Mouse (Mus musculus) right cerebral cortex, postnatal 25 days (tissue): Measurements from ENCODE around the gene Adh1.

Source experiments
- DNase-seq: peaks from one replicate; pipeline ENCODE4 v3.0.0; 2022

The Adh1 gene

DNA sequence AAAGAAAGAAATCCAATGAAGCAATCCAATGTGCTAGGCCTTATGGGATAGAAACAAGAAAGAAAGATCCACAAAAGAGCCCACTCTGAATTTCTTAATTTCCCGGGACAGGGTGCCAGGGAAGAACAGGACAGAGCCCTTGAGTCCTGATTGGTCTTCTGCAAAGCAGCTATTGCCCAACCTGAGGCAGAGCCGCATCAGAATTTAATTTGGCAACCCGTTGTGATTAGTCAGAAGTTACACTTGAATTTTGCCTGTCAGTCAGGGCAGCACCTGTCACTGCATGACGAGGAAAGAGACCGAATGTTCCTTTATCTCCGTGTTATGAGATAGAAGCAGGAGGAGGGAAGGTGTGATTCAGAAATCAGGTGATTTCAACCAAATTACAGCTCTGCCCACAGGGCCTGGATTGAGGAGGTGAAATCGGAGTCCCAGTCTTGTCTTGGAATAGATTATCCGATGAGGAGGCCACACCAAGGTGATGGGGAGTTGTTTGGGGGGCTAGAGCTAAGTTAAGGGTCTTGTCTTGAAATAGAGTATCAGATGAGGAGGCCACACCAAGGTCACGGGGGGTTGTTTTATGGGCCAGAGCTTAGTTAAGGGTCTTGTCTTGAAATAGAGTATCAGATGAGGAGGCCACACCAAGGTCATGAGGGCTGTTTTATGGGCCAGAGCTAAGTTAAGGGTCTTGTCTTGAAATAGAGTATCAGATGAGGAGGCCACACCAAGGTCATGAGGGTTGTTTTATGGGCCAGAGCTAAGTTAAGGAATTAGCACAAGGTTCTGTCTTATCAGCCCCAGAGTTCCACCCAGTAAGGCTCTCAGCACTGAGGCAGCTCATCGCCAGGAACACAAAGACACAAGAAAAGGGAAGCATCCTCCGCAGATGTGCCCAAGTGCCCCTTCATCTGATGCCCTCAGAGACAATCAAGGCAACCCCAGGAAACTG is at the start of gene Adh1:
TSS of gene Adh1 (plus strand) at position 271 of the 949 bp plus-strand sequence.
- no peak for DNase-seq

GRCm38 (mm10) chr3:138212431-138212951 is 48.3 kb upstream of the Adh1 start:
- DNase-seq: no peak

GRCm38 (mm10) chr3:138215395-138215989 is 45.3 kb upstream of the Adh1 start:
- no peak for DNase-seq

GRCm38 (mm10) chr3:138216091-138216490 is 44.7 kb upstream of the Adh1 start:
- DNase-seq: no peak

GRCm38 (mm10) chr3:138217631-138218264 is 43.0 kb upstream of the Adh1 start, which contains the start of gene Adh7:
Gene Adh7, plus strand, starts transcription at chr3:138217760.
- no peak for DNase-seq

DNA sequence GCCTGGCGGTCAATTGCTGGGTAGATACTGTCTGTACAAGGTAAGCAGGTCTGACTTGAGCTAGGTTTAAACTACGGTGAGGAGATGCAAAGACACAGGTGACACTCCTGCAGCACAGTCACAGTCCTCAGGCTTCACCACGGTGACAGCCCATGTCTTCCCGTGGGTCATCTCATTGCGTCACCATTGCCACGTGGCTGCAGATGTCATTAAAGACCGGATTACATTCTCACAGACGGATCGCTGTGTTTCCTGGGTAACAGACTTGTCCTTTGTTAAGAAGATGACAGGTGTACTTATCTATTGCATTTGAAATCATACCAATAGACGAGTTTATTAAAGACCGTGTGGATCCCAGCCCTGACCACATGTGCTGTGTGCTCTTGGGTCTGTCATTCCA is 39.7 kb upstream of the Adh1 start:
- DNase-seq: no peak

DNA sequence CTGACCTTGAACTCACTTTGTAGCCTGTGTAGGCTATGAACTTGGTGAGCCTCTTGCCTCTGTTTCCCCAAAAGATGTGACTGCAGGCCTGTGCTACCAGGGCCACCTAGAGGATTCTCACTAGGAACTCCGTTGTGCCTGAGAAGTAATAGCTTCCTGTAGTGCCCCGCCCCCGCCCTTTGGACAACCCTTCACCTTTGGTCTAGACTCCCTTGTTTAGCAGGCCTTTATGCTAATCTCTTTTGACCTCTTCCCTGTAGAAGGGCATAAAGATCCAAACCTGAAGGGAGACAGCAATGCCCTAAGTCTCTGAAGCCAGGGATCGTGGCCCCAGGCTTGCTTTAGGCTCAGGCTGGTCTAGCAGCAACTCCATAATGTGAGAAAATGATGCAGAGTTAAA is 38.3 kb upstream of the Adh1 start:
- DNase-seq: no peak

DNA sequence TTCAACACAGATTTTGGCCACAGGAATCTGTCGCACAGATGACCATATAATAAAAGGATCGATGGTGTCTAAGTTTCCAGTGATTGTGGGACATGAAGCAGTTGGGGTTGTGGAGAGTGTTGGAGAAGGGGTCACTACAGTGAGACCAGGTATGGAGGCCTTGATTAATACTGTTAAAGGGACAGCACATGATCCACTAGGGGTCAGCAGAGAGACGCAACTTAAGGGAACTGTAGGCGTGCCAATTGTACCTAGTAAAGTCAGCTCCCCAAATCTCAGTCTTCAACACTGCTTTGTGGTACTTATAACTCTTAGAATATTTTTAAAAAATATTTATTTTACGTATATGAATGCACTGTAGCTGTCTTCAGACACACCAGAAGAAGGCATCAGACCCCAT is 37.8 kb upstream of the Adh1 start:
- no peak for DNase-seq

DNA sequence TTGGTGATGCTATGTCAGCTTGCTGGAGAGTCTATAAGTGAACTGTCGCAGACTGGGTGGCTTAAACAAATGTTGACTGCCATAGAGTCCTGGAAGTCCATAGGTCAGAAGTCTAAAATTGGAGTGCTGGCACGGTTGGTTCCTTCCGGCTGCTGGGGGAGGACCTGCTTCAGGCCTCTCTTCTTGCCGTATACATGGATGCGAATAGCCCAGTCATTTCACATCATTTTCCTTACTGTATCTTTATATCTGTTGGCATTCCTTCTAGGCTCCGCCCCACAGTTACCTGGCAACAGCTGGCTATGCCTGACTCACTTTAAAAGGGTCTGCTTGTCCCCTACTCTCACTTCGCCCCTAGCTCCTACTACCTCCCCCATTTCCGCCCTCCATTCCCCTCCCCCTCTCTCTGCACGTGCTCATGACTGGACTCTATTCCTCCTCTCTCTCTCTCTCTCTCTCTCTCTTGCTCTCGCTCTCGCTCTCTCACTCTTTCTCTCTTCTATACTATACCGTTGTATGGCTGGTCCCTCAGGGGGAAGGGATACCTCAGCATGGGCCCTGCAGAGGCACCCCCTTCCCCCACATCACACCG is 36.3 kb upstream of the Adh1 start:
- no peak for DNase-seq

- DNase-seq: no peak
Observed at GRCm38 (mm10) chr3:138225331-138225730, 35.5 kb upstream of the Adh1 start.

DNA sequence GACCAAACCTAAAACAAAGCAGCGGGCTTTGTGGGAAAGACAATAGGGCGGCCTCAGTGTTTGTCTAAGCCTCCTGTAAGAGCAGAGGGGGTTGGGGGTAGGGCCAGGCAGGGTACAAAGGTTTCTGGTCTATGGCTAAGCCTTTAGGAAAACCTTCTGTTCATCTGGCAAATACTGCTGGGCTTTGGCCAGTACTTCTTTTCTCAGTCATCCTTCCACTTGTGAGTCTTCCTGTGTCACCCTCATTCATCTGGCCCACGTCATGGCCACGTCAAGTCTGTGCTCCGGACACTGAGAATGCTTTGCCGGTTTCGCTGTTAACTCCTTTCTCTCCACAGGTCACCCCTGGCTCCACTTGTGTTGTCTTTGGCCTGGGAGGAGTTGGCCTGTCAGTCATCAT is 34.9 kb upstream of the Adh1 start:
- DNase-seq: no peak

- DNase-seq: no peak
Observed at GRCm38 (mm10) chr3:138226476-138226875, 34.3 kb upstream of the Adh1 start.

- no peak for DNase-seq
Observed at GRCm38 (mm10) chr3:138227082-138227481, 33.7 kb upstream of the Adh1 start.

DNA sequence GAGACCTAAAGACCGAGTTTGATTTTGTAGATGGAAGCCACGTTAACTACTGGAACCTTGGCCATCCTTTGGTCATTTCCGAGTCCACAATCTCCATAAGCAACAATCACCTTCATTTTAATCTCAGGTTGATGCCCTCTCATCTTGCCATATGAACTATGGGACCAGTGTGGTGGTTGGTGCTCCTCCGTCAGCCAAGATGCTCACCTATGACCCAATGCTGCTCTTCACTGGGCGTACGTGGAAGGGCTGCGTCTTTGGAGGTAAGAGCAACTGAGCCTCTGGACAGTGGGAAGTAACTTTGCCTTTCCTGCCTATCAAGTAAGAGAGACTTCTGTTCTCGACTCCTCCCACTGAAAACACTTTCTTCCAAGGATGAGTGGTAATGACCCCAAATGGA is 33.0 kb upstream of the Adh1 start:
- DNase-seq: no peak

DNA sequence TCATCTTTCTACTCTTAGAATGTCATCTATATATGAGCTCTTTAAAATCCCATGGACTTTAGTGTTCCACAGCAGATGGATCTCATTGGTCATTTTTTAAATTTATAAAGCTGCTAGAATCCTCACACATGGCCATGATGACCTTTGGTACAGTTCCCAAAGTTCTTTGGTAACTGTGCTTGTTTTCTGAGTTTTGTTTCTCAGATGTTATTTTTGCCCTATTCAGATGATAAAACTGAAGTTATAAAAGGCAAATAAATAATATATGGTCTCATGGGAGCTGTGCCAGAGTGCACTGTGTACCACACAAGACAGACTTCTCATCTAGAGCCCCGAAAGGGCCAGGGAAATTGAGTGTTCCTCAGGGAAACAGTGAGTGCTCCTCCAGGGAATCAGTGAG is 31.3 kb upstream of the Adh1 start:
- no peak for DNase-seq

DNA sequence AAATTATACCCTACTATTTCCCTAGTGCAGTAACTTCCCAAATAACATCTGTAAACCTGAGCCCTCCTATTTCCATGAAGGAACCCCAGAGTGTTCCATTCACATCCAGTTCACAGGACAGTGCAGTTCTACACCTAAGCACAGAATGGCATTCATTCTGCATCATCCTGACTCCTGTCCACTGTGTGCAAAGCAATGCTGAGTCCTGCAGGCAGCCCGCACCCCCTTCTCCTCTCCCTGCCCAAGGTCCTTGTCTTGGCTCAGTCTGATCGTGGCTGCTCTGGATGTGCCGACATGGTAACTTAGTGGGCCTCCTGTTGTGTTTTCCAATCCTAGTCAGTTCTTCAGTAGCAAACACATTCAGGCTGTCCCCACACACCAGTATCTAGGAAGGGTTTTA is 30.5 kb upstream of the Adh1 start:
- no peak for DNase-seq

DNA sequence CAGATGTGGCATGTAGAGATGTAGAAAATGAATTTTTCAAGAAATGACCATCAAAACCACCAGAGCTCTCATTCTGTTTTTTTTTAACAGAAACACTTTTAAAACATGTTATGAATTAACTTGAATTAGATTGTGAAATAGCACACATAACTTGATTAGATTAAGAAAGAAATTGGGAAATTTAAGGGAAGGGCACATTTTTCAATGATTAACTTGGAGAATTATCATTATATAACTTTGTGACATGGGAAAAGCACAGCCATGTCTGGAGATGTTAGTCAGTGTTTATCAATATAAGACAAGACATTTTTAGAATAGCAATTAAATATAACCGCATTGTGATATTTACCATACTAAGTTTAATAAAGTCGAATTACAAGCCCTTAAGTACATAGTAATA is 29.3 kb upstream of the Adh1 start:
- no peak for DNase-seq

DNA sequence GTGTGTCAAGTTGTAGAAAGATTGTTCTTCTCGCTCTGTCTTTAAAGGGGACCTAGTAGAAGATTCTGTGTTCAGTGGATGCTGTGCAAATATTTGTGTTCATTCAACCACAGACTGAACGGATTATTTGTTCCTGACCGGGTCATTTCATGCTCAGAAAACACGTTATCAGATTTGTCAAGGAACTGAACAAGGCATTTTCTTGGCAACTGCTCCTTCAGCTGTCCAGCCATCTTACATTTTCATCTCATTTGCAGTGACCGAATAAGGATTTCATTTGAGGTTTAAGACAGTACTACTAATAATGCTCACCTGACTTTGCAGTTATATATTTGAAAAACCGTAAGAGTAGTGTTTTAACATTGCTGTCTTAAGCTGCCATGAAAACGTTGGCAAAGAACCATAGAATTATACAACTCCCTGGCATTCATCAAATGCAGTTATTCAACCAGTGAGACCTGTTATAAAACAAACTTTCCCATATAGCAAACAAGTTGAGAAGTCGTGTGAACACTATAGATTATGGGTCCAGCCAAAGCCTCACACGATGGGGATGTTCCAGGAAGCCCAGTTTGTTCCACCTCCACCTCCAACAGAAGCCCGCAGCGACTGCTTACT is 24.1 kb upstream of the Adh1 start:
- no peak for DNase-seq

- no peak for DNase-seq
Observed at GRCm38 (mm10) chr3:138238046-138238445, 22.7 kb upstream of the Adh1 start.

DNA sequence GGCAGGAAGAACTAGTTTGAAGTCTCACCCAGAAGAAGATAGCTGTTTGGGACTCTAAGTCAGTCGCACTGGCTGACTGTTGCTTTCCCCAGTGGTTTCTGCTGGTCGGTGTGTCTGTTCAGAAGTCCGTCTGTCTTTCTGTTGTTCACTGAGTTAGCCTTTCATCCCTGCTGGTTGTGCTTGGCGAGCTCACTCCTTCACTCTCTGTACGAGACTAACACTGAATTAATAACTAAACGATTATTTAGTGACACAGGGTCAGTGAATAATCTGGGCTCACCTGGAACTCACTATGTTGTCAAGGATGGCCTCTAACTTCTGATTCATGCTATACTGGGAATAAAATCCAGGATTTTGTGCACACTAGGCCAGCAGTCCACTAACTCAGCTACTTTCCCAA is 21.3 kb upstream of the Adh1 start:
- DNase-seq: no peak

DNA sequence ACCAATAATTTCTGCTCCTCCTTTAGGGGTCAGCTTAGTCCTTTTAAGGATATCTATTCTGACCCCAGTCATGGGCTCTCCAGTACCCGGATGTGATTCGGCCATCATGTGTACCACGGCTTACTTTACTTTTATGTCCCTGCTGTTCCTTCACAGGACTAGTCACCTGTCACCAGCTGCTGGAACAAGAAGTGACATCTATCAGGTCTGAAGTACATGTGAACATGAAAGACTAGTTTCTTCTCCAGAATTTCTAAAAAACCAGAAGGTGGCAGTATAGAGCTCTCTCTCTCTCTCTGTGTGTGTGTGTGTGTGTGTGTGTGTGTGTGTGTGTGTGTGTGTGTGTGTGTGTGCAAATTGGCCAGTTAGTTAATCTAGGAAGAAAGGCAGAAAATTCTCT is 20.4 kb upstream of the Adh1 start:
- no peak for DNase-seq

DNA sequence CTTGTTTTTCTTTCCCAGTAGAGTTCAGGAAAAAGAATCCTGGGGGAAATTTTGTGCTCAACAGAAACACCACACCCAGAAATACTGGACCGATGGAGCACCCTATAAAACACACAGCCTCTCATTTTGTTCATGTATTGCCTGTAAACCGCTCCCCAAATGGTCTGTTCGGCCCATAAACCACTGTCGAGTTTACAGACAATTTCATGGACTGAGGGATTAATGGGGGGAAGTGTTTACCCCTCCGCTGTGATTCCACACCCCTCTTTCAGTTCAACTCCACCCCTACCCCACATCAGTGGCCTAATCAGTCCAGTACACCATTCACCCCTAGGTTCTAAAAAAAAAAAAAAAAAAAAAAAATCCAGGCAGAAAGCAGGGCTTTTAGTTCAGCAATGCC is 19.8 kb upstream of the Adh1 start:
- no peak for DNase-seq

DNA sequence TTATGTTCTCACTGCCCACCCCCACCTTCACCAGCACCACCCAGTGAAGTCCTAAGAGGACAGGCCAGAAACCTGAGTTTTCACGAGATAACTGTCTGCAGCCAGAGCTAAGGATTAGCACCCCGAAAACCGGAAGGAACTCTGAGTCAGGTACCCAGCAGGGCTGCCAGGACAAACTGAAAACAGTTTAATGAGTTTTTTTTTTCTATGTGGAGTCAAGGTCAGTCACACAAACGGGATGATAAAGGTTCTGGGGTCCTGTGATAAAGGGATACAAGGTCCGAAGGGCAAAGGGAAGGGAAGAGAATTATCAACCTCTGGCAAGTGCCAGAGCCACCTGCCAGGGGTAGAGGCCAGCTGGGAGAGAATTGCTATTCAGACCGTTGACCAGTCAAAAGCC is 19.4 kb upstream of the Adh1 start:
- no peak for DNase-seq
